In genomic region chr6:82881485-82882096, GRCm38 (mm10) we compare ENCODE assay signal across 7 mouse cellular contexts. TPM values are rescaled to one million over a fixed set of nuclear protein-coding genes. Genes with fewer than 3 reads are reported as not detected.
DNase-seq lines count a peak whose midpoint lies in the region; ATAC-seq and TF ChIP-seq lines count a peak whose summit lies in the region.

No protein-coding gene starts in this region.

- no peaks in the 10 kb centered on the region for H3K9me3 ChIP-seq in hindbrain, embryonic 12.5 days (replicated peaks)

- peak; percentile 64 for DNase-seq in Muller cell, postnatal 12 days (ENCODE audit: inconsistent ontology term)
- peak; percentile 59 for DNase-seq in forelimb bud, embryonic 11.5 days (ENCODE audit: low read depth, low spot score)
- peak; percentile 30 to 43 for DNase-seq in layer of hippocampus, postnatal 36 days
- DNase-seq in lung, postnatal 36 days, result peak; percentile 79
- DNase-seq in right cerebral cortex, postnatal 4 days, result peak; percentile 48

- no peak for TF ChIP-seq POLR2A in bone marrow, adult 2 months (IDR thresholded peaks at IDR 0.05; ENCODE audit: borderline replicate concordance, control insufficient read depth, low read depth, low read length)

- WGBS in bone marrow, adult 2 months, result 50% methylated on average over 21 of the region's 21 CpGs
- 36% methylated on average over 21 of the region's 21 CpGs for WGBS in hindbrain, embryonic 12.5 days

- ATAC-seq in hindbrain, embryonic 12.5 days (ENCODE audit: low FRiP score), result no peak

- H3K4me1 ChIP-seq in bone marrow, adult 2 months (ENCODE audit: control insufficient read depth, insufficient read depth, low read length), result no peaks in the 10 kb centered on the region; the same call in 1 of the 2 replicates
- peaks cover 4% of the 10 kb centered on the region; the same call in 1 of the 2 replicates for H3K4me1 ChIP-seq in hindbrain, embryonic 12.5 days

- H3K27ac ChIP-seq in bone marrow, adult 2 months (ENCODE audit: control insufficient read depth, insufficient read depth, low read depth, low read length, poor library complexity), result no peak overlapping the region
- no peak overlapping the region for H3K27ac ChIP-seq in hindbrain, embryonic 12.5 days

- no peak overlapping the region for H3K9ac ChIP-seq in hindbrain, embryonic 12.5 days

- H3K27me3 ChIP-seq in hindbrain, embryonic 12.5 days, result no peaks in the 10 kb centered on the region

- peak overlapping the region; percentile 15 for H3K4me2 ChIP-seq in hindbrain, embryonic 12.5 days (replicated peaks)

- H3K4me3 ChIP-seq in bone marrow, adult 2 months (replicated peaks; ENCODE audit: control insufficient read depth, low read depth, low read length), result no peak overlapping the region
- H3K4me3 ChIP-seq in hindbrain, embryonic 12.5 days, result no peak overlapping the region

- peak; percentile 73; the same call in 1 of the 2 replicates for TF ChIP-seq CTCF in bone marrow, adult 2 months (IDR thresholded peaks at IDR 0.05; ENCODE audit: control insufficient read depth, insufficient read depth, low read length)

- H3K36me3 ChIP-seq in hindbrain, embryonic 12.5 days, result no peaks in the 10 kb centered on the region

RNA-seq across cellular contexts. Expression of gene Sema4f, which starts 58.0 kb away (rescaled TPM):
- 0.65 and 3.2 TPM in 2 replicates for polyA plus RNA-seq in bone marrow, adult 2 months (2011; ENCODE audit: insufficient read depth, insufficient read length, low replicate concordance, missing spikeins)
- 10.8 and 10.9 TPM in 2 replicates for polyA plus RNA-seq in hindbrain, embryonic 12.5 days (2016; fragmentation: Nextera tagmentation; extraction: Ambion mirVana)
- 10 to 100 TPM; 41.0 to 41.2 TPM for total RNA-seq in layer of hippocampus, postnatal 36 days (2021)
